Mouse (Mus musculus): ENCODE data around the gene Pak7.

Pak7 gene

DNA sequence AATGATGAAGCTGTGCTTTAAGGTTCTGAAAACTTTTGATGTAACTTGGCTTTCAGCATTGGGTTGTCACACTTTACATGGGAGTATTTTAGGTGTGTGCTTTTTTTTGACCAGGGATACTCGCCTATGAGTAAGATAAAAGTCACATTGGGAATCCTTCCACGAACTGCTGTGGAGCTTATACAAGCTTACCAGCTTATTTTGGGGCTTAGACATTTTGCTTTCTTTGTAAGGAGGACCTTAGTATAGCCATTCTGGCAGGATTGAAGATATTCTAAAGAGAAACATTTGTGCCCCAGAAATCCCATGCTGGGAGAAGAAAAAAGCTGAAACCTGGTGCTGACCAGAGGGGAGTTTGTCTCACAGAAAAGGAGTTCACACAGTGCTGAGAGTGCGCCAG is 212.7 kb downstream of the Pak7 start:
- DNase-seq (ENCODE audit: low read depth, low spot score), result no peak

DNA sequence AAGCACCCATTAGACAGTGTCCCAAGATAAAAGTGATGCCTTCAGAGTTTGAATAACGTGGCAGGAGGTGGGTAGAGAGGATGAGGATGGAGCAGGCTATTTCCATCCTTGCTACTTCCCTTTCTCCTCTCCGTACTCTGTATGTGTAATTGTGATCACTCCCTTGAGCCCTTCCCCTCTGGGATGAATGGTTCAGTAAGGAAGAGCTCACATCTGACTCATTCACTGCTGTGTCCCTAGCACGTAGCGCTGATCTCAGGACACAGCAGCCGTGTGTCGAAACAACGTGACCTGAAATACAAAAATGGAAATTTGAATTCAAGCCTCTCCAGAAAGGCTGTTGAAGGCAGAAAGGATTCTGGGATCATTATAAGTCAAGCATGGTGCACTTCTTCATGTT is 237.0 kb downstream of the Pak7 start:
- DNase-seq (ENCODE audit: low read depth, low spot score), result no peak

DNA sequence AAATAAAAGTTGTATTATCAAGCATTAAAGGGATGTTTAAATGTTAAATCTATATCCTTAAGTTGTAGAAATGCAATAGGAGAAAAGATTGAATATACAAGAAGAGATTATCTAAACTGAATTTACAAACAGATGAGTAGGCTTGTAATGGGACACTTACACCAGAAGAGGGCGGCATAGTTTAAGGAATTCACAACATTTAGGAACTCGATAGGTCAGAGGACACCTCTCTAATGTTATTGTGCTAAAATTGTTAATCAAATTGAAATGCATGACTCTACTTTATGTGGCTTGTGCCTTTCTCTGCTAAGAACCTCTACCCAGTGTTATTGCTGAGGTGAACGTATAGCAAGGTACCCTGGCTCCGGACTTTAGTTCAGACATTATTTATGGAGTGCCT is 238.2 kb downstream of the Pak7 start:
- DNase-seq (ENCODE audit: low read depth, low spot score), result no peak

DNA sequence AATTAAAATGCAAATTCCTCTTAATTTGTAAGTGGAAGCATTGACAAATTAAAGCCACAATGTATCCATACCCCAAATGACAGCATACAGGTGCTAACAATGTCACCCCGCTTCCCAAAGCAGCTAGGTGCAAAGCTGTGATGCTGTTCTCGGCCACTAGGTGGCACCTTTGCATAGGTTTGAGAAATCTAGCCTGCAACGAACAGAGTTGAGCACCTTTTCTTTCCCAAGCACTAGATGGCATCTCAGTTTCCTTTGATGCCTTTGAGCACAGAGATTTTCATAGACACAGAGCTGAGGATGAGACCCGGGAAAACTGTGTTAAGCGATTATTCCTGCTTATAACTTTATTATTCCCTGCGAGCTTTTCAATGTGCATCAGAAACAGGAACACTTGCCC is 238.8 kb downstream of the Pak7 start:
- DNase-seq (ENCODE audit: low read depth, low spot score), result peak; percentile 47

DNA sequence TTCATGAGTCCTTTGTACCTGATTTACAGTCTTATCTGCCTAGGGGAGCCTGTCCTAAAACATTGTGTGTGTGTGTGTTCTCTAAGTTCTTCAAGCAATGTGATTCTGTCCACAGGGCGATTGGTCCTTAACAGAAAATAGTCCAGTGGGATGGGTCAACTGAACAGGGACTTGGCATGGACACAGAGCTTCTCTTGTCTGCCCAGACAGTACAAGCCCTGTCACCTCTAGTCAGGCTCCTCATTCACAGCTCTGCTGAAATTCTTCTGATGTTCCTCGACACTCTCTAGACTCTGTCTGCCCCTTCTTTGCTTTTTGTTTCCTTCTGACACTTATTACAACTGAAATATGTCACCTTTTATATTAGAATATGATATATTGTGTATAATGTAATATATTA is 247.0 kb downstream of the Pak7 start:
- no peak for DNase-seq (ENCODE audit: low read depth, low spot score)

DNA sequence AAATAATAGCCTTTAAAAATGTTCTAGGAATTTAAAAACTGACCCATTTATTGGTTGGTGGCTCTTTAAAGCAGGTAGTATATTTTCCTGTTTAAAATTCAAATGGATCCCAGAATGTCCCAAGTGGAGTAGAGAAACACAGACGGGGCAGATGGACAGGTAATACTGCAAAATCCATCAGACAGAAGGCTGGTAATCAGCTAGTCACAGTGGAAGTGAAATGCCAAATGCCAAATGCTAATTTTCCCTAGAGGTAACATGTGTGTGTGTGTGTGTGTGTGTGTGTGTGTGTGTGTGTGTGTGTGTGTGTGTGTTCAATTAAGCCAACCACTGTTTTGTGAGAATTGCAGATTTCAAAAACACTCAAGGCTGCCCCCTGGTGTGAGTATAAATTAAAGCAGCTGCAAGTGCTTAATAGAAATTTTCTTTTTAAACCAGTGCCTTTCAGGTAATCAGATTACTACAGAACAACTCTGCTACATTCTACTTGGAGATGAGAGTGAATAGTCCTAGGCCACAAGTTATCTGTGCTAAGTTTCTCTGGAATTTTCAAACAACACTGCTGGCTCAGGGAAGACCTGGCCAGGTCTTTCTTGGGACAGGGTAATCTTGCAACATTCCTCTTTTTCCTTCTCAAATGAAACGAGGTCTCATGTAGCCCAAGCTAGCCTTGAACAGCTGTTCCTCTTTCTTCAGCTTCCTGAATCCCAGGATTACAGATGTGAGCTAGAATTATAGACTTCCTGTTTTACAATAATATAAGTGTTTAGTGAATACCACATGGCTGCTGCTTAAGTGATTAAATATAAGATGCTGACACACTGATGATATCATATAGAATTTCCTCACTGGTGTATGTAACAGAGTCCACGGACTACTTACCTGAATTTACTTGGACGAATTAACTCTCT is 248.4 kb downstream of the Pak7 start:
- DNase-seq (ENCODE audit: low read depth, low spot score), result no peak

DNA sequence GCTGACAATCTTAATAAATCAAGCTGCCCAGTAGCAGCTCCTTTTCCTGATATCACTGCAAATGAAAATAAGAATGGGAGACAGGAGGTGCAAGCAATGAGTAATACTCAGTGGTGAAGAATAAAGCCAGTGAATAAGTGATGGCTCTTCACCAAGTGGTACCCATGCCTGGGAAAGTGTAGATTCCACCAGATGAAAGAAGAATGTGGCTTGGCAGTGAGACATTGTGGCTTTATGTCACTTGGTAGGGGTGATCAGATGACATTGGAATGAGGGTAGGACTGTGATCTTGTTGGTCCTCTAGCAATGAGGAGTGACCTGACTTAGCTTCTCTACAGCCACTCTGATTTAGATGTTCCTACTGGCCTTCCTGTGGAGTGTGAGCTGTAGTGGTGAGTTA is 249.3 kb downstream of the Pak7 start:
- no peak for DNase-seq (ENCODE audit: low read depth, low spot score)

DNA sequence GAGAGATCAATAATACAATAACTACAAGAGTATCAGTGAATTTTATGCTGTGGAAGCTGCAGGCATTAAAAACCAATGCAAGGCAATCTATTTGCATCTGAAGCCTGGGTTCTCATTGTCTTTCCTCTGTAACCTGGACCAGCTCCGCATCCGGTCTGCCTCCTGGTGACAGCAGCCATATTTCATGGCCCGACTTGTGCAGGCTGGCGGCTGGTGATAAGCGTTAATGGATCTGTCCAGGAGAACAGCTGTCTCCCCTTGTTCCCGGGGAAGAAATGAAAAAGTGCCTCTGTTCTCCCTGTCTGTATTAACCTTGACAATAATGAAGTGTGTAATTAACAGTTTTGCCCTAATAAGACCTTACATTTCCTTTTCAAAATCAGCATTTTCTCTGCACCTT is 265.9 kb downstream of the Pak7 start:
- no peak for DNase-seq (ENCODE audit: low read depth, low spot score)

DNA sequence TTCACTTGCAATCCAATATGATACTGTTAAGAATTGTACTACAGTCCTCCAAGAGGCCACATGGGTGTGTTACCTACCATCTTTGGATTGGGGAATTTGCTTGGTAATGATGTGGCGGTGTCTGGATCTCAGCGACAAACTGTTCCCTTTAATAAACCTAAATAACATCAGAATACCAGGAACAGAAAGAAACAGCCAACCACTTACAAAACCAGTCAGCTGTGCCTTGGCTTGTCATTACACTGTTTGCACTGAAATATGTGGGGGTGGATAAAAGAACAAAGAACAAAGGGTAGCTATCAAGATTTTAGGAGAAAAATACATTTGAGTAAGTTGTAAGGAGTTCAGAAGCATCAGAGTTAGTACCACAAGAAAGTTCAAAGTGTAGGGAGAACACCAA is 269.8 kb downstream of the Pak7 start:
- DNase-seq (ENCODE audit: low read depth, low spot score), result no peak

DNA sequence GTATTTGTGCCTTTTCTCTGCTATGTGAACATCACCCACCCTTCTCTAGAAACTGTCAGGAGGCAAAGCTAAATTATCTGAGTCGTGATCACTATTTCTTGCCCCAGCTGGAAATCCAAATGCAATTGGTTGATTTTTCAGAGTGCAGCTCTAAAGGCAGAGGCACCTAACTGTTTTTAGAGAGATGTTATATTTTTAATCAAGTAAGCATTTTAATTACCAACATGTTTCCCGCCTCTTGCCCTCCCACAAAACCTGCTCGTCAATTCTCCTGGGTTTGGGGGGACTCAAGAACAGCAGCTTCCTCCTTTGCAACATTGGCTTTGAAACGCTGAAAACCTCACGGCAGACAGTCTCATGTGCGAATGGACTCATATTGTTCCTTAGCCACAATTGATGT is 274.4 kb downstream of the Pak7 start:
- DNase-seq (ENCODE audit: low read depth, low spot score), result no peak

DNA sequence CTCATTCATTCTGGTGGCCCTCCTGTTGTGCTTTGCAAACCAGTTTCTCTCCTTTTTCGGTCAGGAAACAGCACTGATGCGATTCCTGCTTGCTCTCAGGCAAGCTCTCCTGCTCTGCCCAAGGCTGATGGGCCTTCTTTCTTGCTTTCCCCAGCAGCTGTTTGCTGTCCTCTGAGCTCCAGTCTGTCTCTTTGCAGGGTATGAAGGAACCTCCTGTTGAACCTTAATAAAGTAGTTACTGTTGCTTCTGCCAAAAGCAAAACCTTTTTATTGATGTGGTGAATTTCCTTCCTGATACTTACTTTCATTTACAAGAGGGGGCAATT is 278.8 kb downstream of the Pak7 start:
- DNase-seq (ENCODE audit: low read depth, low spot score), result no peak

DNA sequence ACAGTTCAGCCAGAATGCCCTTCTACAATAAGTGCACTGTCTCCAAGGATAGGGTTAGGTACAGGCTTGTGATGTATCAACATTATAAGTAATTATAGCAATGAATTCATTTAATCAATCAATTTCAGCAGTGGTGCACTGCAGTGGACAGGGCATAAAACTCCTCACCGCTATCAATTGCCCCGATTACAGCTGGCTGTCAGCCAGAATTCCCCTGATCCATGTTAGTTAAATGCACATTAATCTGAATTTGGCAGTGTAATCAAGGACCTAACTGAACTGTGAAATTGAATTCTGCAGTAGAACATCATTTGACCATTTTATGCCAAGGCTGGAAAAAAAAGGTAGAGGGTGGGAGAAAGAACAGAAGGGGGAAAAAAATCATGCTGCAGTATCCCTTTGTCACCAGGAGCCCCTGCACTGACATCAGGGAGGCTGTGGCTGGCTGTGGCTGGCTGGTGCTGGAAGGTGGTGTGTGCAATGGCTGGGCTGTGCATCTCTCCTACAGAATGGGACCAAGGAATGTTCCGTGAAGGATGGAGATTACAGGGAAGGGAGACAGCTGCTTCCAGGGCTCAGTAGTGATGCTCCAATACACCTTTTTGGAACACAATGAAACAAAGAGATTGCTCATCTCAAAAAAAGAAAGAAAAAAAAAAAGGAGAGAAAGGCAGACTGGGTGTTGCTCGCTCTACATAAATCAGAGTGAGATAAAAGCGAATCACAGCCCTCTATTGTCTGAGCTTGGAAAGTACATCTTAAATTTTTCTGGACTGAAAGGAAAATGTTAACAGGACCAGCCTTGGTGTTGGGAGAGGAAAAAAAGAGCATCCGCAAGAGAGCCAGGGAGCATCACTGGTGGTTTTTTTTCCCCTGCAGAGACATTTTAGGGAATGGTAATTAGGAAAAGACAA is 279.4 kb downstream of the Pak7 start:
- DNase-seq (ENCODE audit: low read depth, low spot score), result no peak

DNA sequence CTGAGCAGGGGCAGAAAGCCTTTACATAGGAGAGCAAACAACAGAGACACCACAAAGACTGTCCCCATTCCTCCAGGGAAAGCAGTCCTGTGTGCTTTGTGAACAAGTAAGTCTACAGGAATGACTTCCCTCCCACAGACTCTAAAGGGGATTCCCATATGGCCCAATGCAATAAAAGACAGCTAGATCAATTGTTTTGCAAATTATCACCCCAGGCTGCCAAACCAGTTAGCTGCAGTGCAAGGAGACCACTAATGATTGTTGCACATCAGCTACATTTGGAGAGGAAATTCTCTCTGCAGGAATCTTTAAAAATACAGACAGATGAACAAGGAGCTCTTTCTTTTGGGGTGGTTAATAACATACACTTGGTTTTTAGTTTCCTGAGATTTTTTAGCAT is 280.2 kb downstream of the Pak7 start:
- DNase-seq (ENCODE audit: low read depth, low spot score), result no peak

DNA sequence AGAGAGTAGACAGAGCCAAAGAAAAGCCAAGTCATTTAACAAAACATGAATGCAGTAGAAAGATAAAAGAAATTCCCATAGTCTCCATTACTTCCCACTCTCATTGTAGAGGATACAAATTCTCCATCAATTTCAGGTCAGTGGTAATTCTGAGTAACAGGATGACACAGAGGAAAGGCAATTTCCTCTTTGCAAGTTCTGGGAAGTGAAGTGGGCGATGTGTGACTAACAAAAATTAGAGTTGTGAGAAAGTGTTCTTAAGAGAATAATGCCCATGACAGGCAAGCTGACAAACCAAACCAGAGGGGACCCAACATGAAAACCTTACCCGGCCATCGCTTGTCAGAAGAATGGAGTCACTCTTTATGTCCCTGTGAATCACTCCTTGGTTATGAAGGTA is 290.6 kb downstream of the Pak7 start:
- DNase-seq (ENCODE audit: low read depth, low spot score), result no peak

DNA sequence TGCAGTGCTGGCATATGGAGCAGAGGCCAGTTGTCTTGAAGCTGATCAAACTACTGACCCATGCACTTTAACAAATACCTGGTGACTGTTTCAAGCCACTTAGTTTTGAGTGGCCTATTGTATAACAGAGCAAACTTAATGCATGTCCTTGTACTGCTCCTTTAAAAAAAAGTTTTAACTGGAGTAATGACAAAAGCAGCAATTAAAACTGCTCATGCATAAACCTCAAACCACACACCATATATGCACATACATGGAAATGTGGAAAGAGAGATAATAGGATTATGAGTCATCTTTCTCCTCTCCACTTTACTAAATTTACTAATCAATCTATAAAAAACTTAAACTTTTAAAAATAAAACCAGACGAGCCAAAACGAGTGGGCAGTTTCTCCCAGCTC is 291.8 kb downstream of the Pak7 start:
- no peak for DNase-seq (ENCODE audit: low read depth, low spot score)

DNA sequence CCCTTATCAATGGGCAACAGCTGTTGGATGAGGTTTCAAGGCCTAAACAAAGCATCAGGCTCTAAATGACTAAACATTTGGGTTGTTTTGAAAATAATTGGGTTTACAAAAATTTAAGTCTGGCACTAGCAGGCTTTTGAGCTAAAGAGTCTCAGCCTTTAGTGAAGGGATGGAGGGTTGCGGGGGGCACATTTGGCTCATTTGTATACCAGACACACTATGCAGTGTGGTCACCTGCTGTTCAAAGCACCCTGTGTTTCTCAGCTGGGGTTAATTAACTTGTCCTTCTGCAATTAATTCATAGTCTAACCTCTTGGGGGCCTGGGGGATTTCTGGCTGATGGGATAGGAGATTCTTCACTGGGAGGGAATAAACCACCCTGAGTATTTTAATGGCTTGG is 323.4 kb downstream of the Pak7 start:
- no peak for DNase-seq (ENCODE audit: low read depth, low spot score)

DNA sequence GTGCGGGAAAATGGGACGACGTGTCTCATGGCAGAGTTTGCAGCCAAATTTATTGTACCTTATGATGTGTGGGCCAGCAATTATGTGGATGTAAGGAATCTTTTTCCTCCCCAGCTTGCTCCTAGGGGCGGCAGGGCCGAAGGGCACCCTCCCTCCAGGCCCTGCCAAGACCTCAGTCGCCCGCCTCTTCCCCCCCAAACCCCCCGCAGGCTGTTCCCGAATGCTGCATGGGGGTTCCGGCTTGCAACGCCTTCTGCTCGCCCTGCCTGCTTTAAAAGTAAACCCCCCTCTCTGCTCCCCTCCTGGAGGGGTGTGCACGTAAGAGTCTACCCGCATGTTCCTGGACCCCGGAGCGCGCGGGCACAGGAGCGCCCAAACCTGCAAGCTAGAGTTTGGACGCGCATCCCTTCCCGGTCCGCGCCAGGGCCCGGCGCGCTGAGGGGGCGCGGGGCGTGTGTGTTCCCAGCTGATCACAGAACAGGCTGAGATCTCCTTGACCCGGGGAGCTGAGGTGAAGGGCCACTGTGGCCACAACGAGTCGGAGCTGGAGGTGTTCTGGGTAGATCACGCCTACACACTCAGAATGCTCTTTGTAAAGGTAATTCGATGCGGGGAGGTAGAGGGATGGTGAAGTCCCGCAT is 328.6 kb downstream of the Pak7 start:
- no peak for DNase-seq (ENCODE audit: low read depth, low spot score)

DNA sequence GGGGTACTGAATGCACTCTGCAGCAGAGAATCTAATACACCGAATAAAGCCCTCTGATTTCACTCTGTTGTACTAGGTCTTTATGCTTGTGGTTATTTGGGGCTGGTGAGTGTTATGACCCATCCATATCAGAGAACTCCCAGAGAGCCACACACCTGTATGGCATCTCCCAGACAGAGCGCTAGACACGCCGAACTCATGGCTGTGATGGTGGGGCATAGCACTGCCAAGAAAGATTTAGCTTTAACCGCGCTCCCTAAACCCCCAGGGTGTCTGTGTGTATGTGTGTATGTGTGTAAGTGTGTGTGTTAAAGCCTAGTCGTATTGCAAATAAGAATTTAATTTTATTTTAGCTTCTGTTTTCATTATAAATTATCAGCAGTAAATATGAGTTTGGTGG is 329.4 kb downstream of the Pak7 start:
- no peak for DNase-seq (ENCODE audit: low read depth, low spot score)

DNA sequence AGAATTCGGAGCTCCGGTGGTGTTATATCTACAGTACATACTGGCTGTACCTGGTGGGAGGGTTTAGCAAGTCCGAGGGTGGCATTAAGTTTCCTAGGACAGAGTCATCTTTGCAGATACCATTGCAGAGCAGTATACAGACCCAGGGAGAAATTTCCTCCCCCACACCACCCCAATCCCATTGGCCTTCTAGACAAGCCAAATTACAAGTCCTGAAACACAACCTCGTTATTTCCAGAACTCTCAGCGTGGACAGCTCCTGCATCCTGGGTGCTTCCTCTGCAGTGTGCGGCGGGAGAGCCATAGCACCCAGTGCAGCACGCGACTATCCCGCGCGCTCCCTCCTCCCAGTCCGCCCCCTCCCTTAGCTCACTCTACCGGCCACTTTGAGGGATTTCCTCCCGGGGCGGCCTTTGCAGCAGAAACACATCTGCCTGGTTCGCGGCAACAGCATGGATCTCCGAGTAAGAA is 329.9 kb downstream of the Pak7 start:
- no peak for DNase-seq (ENCODE audit: low read depth, low spot score)

DNA sequence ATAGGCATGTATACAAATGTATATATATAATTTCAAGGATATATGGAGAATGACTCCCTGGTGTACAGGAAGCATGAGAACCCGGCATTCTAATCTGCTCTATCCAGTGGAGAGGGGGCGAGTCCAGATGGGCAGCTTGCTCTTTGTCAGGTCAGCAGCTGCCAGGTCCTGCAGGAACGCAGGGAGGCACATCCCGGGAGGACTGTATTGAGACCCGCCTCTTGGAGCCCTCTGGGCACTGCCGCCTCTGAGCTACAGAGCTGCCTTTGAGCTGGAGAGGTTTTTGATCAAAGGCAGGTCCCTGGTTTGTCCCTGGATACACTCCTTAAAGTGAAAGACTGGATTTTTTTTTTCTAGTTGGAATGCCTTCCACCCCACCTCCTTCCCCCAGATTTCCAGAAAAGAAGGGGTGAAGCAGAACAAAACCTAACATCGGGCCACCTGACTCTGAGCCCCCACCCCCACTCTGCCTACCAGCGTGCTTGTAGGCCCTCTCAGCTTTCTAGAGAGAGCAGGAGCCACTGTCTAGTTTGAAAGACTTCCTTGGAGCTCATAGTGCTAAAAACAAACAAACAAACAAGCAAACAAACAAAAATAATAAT is 336.0 kb downstream of the Pak7 start, which contains the start of gene Lamp5:
TSS of gene Lamp5 (plus strand) at position 552 of the 602 bp plus-strand sequence.
- DNase-seq (ENCODE audit: low read depth, low spot score), result no peak

DNA sequence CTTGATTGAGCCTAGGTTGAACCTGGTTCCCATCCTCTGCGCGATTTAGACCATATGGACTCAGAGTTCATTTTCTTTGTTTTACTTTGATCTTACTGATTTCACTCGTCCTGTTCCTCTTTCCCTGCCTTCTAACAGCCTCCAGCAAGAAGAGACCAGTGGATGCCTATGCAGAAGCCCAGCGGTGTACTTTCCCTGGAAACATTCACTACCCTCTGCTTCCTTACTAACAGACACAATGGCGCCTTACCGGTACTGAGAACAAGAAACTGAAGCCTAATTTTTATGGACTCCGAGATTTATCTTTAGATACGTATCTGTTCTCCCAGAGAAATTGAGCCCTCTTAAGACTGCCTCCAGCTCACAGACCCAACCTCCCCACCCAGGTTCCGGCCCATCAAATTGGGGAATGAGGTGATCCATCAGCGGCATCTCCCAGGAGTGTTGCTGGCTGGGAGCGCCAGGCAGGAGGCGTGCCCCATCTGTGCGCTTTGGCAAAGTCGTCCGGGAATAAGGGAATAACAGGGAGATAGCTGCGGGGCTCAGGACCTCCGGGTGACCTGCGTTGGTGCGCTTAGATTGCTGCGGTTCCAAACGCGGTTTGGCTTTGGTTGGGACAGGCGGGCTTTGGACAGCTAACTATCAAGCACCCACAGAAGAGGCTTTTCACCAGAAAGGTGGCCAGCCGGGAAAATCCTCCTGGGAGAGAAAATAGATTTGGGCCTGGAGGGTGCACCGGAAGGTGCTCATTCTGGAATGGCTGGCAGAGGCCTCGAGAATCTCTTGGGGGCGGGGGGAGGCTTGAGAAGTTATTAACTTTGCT is 336.8 kb downstream of the Pak7 start:
- no peak for DNase-seq (ENCODE audit: low read depth, low spot score)
